Mouse (Mus musculus): ENCODE results near the gene Galnt3.

DNA sequence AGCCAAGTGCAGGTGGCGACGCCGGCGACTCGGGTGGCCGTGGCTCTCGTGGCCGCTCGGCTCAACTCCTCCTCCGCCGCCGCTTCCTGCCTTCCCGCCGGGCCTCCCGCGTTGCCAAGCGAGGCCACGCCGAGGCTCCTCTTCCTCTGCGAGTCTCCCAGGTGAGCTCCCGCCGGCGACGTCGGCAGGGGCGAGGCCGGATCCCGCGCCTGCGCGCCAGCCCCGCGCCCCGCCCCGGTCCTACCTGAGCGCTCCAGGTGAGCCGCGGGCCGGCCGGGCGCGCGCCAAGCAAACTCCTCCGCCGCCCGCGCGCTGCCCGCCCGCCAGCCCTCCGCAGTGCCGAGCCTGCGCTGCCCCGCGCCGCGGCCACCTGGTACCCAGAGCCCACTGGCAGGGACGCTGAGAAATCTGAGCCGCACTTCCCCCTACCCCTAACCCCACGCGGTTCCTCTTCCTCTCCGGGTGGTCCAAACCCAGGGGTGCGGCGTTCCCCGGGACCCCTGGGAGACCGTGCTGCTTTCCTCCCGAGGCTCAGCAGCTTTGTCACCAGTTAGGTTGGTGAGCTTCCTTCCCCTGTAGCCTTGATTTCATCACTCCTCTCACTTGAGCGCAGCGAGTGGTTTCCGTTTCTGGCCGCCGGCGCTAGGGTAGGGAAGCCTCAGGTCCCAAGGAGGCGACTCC, at the start of gene Galnt3:
- TF ChIP-seq CTCF (IDR thresholded peaks at IDR 0.05) (no peak), POLR2A (IDR thresholded peaks at IDR 0.05; ENCODE audit: insufficient read depth, low read depth, low read length) (no peak)
